Comparison of ENCODE assay signal across 23 mouse cellular contexts in genomic region chr7:111748571-111749071, GRCm38 (mm10). TPM values are rescaled to one million over a fixed set of nuclear protein-coding genes. Genes with fewer than 3 reads are reported as not detected.
DNase-seq lines count a peak whose midpoint lies in the region; ATAC-seq lines count a peak whose summit lies in the region.
"Had no signal": no experiment of that assay in that cellular context is flagged by ENCODE, and none has a peak within 500 bp of the region (broad histone marks: within the 10 kb centered on the region; RNA-seq: fewer than 3 reads in every experiment).

No protein-coding gene starts in this region.

- no peaks in the 10 kb centered on the region for H3K9me3 ChIP-seq in heart, embryonic 12.5 days (replicated peaks)
- H3K9me3 ChIP-seq: heart, embryonic 10.5 days; limb, embryonic 10.5 days had no signal

- peaks cover 3% of the 10 kb centered on the region; the same call in 1 of the 2 replicates for H3K4me1 ChIP-seq in heart, embryonic 12.5 days (replicated peaks)
- H3K4me1 ChIP-seq: limb, embryonic 10.5 days had no signal

- H3K36me3 ChIP-seq in heart, embryonic 12.5 days: no peaks in the 10 kb centered on the region
- H3K36me3 ChIP-seq: heart, embryonic 10.5 days; limb, embryonic 10.5 days had no signal

- no peaks in the 10 kb centered on the region for H3K27me3 ChIP-seq in heart, embryonic 12.5 days (replicated peaks)

- 81% methylated on average over 3 of the region's 3 CpGs for WGBS in heart, embryonic 12.5 days

- no peak for DNase-seq in frontal cortex, postnatal 25 days (ENCODE audit: low spot score in 2 of 2)
- DNase-seq in adipocyte (ENCODE audit: low spot score): peak; percentile 7
- peak; percentile 72 for DNase-seq in layer of hippocampus, adult 9-11 months
- peak; percentile 47 to 92 for DNase-seq in left cerebral cortex, postnatal 25 days (ENCODE audit: low spot score in 2 of 2)
- no peak for DNase-seq in cerebellum, postnatal 10 days
- no peak for DNase-seq in lung, adult 18-20 months
- DNase-seq: adrenal gland, postnatal 25 days; cerebellum, adult 11-12 months; cerebellum, postnatal 25 days; embryo, embryonic 11 days; gastrocnemius, postnatal 36 days; heart, postnatal 10 days; kidney, adult 8-10 months; kidney, postnatal 25 days; liver, postnatal 0 days; retina, postnatal 1 day; thymus, adult 18-20 months had no signal

- peak; percentile 83 for ATAC-seq in frontal cortex, adult (ENCODE audit: low TSS enrichment)
- ATAC-seq in heart, embryonic 12.5 days (ENCODE audit: insufficient number of reproducible peaks, low FRiP score): no peak
- ATAC-seq: liver, postnatal 0 days had no signal

- no peak overlapping the region for H3K4me3 ChIP-seq in heart, embryonic 12.5 days
- H3K4me3 ChIP-seq: heart, embryonic 10.5 days; limb, embryonic 10.5 days had no signal

- no peak overlapping the region for H3K4me2 ChIP-seq in heart, embryonic 12.5 days

- no peak overlapping the region for H3K9ac ChIP-seq in heart, embryonic 12.5 days
- H3K9ac ChIP-seq: liver, postnatal 0 days had no signal

- H3K27ac ChIP-seq in heart, embryonic 12.5 days (ENCODE audit: poor library complexity, severe bottlenecking): no peak overlapping the region
- H3K27ac ChIP-seq: heart, embryonic 10.5 days; limb, embryonic 10.5 days had no signal

- intact Hi-C loops in left cerebral cortex, postnatal 25 days (cut with DNase I): no loop called here

RNA-seq across cellular contexts. Expression of gene Galnt18, which starts 31.2 kb away (rescaled TPM):
- 10 to 100 TPM; 46.1 to 47.9 TPM for total RNA-seq in left cerebral cortex, postnatal 25 days (2021)
- 11.1 and 11.5 TPM in 2 replicates for polyA plus RNA-seq in heart, embryonic 12.5 days (2016; fragmentation: Nextera tagmentation; extraction: Ambion mirVana)
- total RNA-seq: MEL; monocyte, adult 5-6 weeks had no signal

Comparison
In these comparisons a context has a peak if more than half of its experiments do, and no peak if none do; other contexts are left out.
1. DNase-seq: peak in adipocyte (single experiment), layer of hippocampus, adult 9-11 months (single experiment) and left cerebral cortex, postnatal 25 days (2 of 2); none in frontal cortex, postnatal 25 days (0 of 2), cerebellum, postnatal 10 days (0 of 2) and lung, adult 18-20 months (0 of 2).